Mouse (Mus musculus): ENCODE measurements around the gene Pik3r3.

- TF ChIP-seq POLR2A (IDR thresholded peaks at IDR 0.05; ENCODE audit: insufficient read depth, low read depth, low read length) (no peak), CTCF (IDR thresholded peaks at IDR 0.05) (no peak), EP300 (IDR thresholded peaks at IDR 0.05; ENCODE audit: insufficient read depth, low read depth, low read length) (no peak)
Measured at GRCm38 (mm10) chr4:116215895-116216605, 5.4 kb upstream of the Pik3r3 start.

Measured in heart, adult 2 months (tissue).